Mouse (Mus musculus) myocyte (in vitro differentiated cells): ENCODE measurements at regions not wholly inside any gene's neighbourhood (a gene's known extent, or its start where the extent isn't known, plus 50 kb on each side); places are given as distances from the start of the nearest gene placed in this dataset.

Experiments
- H3K27me3 ChIP-seq: one replicate; pipeline ENCODE4 v1.6.1; 2011; ENCODE audit not compliant: control insufficient read depth, insufficient read depth, insufficient read length
- H3K36me3 ChIP-seq: one replicate; pipeline ENCODE4 v1.6.1; 2011; ENCODE audit not compliant: control insufficient read depth, insufficient read depth
- H3K4me2 ChIP-seq: one replicate; pipeline ENCODE4 v1.6.1; 2011; ENCODE audit warnings: low read depth, control low read depth
- H3K4me3 ChIP-seq: one replicate; pipeline ENCODE4 v1.5.1; 2011; ENCODE audit warnings: mild to moderate bottlenecking, control low read depth, moderate library complexity
- H3K79me2 ChIP-seq: one replicate; pipeline ENCODE4 v1.6.1; 2011; ENCODE audit not compliant: control insufficient read depth, insufficient read depth
- H3ac ChIP-seq: one replicate; pipeline ENCODE4 v1.6.1; 2011; ENCODE audit not compliant: control insufficient read depth, insufficient read length
- CEBPB ChIP-seq: IDR thresholded peaks from 2 replicates; pipeline ENCODE4 v1.6.1; 2011; ENCODE audit warnings: mild to moderate bottlenecking, moderate library complexity; ENCODE audit not compliant: poor library complexity, insufficient read depth, severe bottlenecking
- E2F4 ChIP-seq: IDR thresholded peaks from one replicate; pipeline ENCODE4 v1.6.1; 2011; ENCODE audit warnings: mild to moderate bottlenecking, control low read depth, moderate library complexity; ENCODE audit not compliant: insufficient read depth
- MAX ChIP-seq: IDR thresholded peaks from one replicate; pipeline ENCODE4 v1.6.1; 2011; ENCODE audit warnings: low read depth, mild to moderate bottlenecking, control low read depth
- MYOD1 ChIP-seq, 3 experiments: IDR thresholded peaks; one replicate each; pipeline ENCODE4 v1.6.1; 2011; ENCODE audit warnings: control low read depth in 2 of 3, low read depth in 2 of 3, mild to moderate bottlenecking in 2 of 3, moderate library complexity in 1 of 3; ENCODE audit not compliant: insufficient read length in 2 of 3, control insufficient read depth in 1 of 3
- MYOG ChIP-seq, 3 experiments: IDR thresholded peaks; one replicate each; pipeline ENCODE4 v1.6.1; 2011; ENCODE audit warnings: control low read depth in 2 of 3, low read depth in 2 of 3, mild to moderate bottlenecking in 2 of 3; ENCODE audit not compliant: insufficient read length in 2 of 3, control insufficient read depth in 1 of 3, insufficient read depth in 1 of 3
- POLR2A ChIP-seq: IDR thresholded peaks from one replicate; pipeline ENCODE4 v1.6.1; 2011; ENCODE audit warnings: low read depth, mild to moderate bottlenecking, control low read depth, moderate library complexity; ENCODE audit not compliant: insufficient read length
- POLR2AphosphoS2 ChIP-seq: IDR thresholded peaks from one replicate; pipeline ENCODE4 v1.6.1; 2011; ENCODE audit warnings: low read depth, control low read depth; ENCODE audit not compliant: insufficient read length
- REST ChIP-seq: IDR thresholded peaks from one replicate; pipeline ENCODE4 v1.6.1; 2011; ENCODE audit warnings: mild to moderate bottlenecking, control low read depth, moderate library complexity; ENCODE audit not compliant: insufficient read depth, insufficient read length
- SRF ChIP-seq: IDR thresholded peaks from one replicate; pipeline ENCODE4 v1.6.1; 2011; ENCODE audit warnings: low read depth; ENCODE audit not compliant: control insufficient read depth, insufficient read length
- TCF12 ChIP-seq: IDR thresholded peaks from one replicate; pipeline ENCODE4 v1.6.1; 2011; ENCODE audit warnings: mild to moderate bottlenecking, control low read depth; ENCODE audit not compliant: poor library complexity, insufficient read depth, severe bottlenecking
- TCF3 ChIP-seq: IDR thresholded peaks from one replicate; pipeline ENCODE4 v1.6.1; 2011; ENCODE audit warnings: low read depth, control low read depth; ENCODE audit not compliant: insufficient read length
- USF1 ChIP-seq: IDR thresholded peaks from one replicate; pipeline ENCODE4 v1.6.1; 2011; ENCODE audit warnings: low read depth, mild to moderate bottlenecking, control low read depth, moderate library complexity

DNA sequence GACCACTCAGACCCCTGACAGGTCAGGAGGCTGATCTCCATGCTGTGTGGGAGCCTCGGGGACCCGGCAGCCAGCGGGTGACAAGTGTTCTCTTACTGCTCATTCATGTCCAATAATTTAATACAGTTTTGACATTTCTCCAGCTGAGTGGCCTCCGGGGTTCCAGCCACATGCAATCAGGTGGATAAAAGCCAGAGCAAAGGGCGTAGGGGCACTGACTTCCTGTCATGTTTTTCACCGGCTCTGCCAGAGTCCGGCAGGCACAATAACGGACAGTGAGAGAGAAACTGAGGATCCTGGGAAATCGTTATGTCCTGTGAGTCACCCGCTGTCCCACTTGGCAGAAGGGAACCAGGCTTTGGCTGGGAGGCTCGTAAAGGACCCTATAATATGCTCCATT lies 412.8 kb downstream of the Ptpru start:
- TF ChIP-seq MYOD1 (IDR thresholded peaks at IDR 0.05; ENCODE audit: control insufficient read depth in 1 of 3, insufficient read length in 2 of 3, low read depth in 2 of 3): no peak
- no peak for TF ChIP-seq MYOG (IDR thresholded peaks at IDR 0.05; ENCODE audit: control insufficient read depth in 1 of 3, insufficient read depth in 1 of 3, insufficient read length in 2 of 3, low read depth in 2 of 3)
- no peak for TF ChIP-seq TCF12
- no peak for TF ChIP-seq CEBPB
- TF ChIP-seq E2F4: no peak
- no peak for TF ChIP-seq REST
- TF ChIP-seq USF1: no peak
- TF ChIP-seq SRF: no peak
- TF ChIP-seq POLR2AphosphoS2: no peak
- TF ChIP-seq POLR2A: no peak
- no peak for TF ChIP-seq TCF3
- no peak for TF ChIP-seq MAX
- H3K4me2 ChIP-seq: no peak overlapping the region
- no peaks in the 10 kb centered on the region for H3K27me3 ChIP-seq
- H3ac ChIP-seq: no peak overlapping the region
- H3K79me2 ChIP-seq: no peaks in the 10 kb centered on the region
- no peaks in the 10 kb centered on the region for H3K36me3 ChIP-seq
- no peak overlapping the region for H3K4me3 ChIP-seq

DNA sequence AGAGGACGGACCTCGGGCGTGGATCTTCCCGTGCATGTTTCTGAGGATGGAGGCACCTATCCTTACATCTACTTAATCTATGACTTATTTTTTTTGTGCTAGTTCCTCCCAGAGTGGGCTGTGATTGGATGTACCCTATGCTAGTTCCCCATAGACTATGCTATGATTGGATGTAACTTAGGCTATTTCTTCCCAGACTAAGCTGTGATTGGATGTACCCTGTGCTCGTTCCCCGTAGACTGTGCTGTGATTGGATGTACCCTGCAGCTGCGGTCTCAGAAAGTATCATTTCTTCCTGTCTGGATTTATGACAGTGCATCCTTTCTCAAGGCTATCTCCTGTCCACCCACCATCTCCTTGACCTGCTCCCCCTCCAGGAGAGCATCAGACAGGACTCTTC lies 410.2 kb downstream of the Ptpru start:
- no peak overlapping the region for H3ac ChIP-seq
- no peaks in the 10 kb centered on the region for H3K79me2 ChIP-seq
- no peaks in the 10 kb centered on the region for H3K27me3 ChIP-seq
- no peak for TF ChIP-seq POLR2A
- TF ChIP-seq MYOG (IDR thresholded peaks at IDR 0.05; ENCODE audit: control insufficient read depth in 1 of 3, insufficient read depth in 1 of 3, insufficient read length in 2 of 3, low read depth in 2 of 3): no peak
- TF ChIP-seq SRF: no peak
- no peak for TF ChIP-seq MAX
- TF ChIP-seq POLR2AphosphoS2: no peak
- no peak for TF ChIP-seq E2F4
- no peak for TF ChIP-seq MYOD1 (IDR thresholded peaks at IDR 0.05; ENCODE audit: control insufficient read depth in 1 of 3, insufficient read length in 2 of 3, low read depth in 2 of 3)
- TF ChIP-seq REST: no peak
- no peak for TF ChIP-seq TCF3
- H3K4me2 ChIP-seq: no peak overlapping the region
- H3K4me3 ChIP-seq: no peak overlapping the region
- H3K36me3 ChIP-seq: no peaks in the 10 kb centered on the region

DNA sequence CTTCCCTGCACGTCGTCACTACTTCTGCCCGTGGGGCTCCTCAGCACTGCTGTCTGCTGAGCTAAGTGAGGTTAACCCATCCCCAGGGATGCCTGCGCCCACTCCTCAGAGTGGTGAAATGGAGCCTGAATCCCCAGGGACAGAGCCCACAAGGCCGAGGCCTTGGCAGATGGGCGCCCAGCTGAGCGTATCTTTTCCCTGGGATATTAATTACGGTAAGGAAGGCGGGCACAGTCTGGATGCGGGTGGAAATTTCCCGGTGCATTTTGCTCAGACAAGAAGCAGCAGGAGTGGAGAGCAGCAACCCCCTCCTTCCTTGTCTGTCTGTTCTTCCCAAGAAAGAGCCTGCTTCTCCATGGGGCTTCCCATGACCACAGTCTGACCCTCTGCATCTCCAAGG lies 408.7 kb downstream of the Ptpru start:
- H3K79me2 ChIP-seq: no peaks in the 10 kb centered on the region
- no peaks in the 10 kb centered on the region for H3K36me3 ChIP-seq
- H3K4me2 ChIP-seq: no peak overlapping the region
- H3ac ChIP-seq: no peak overlapping the region
- no peaks in the 10 kb centered on the region for H3K27me3 ChIP-seq
- no peak overlapping the region for H3K4me3 ChIP-seq
- TF ChIP-seq MYOD1 (IDR thresholded peaks at IDR 0.05; ENCODE audit: control insufficient read depth in 1 of 3, insufficient read length in 2 of 3, low read depth in 2 of 3) (no peak), TCF3 (no peak), E2F4 (no peak), CEBPB (no peak), MAX (no peak), POLR2A (no peak), TCF12 (no peak), REST (no peak), MYOG (IDR thresholded peaks at IDR 0.05; ENCODE audit: control insufficient read depth in 1 of 3, insufficient read depth in 1 of 3, insufficient read length in 2 of 3, low read depth in 2 of 3) (no peak), POLR2AphosphoS2 (no peak), SRF (no peak)

DNA sequence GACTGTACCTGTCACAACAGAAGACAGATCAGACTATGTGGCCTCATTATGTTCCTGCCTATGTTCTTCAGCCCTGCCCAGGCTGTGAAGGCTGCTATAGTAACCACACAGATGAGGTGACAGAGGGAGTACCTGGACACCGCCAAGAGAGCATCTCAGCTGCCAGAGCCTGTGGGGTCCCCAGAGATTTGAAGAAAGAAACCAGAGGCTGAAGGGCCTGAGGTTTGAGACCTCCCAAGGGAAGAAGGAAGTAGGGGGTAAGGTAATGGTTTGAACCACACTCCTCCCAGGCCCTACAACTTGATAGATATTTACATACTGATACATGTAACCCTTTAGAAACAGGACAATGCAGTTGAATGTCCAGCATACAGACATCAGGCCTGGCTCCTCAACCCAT lies 407.7 kb downstream of the Ptpru start:
- Histone ChIP-seq H3ac (no peak overlapping the region), H3K27me3 (no peaks in the 10 kb centered on the region), H3K79me2 (no peaks in the 10 kb centered on the region), H3K4me2 (no peak overlapping the region), H3K4me3 (no peak overlapping the region), H3K36me3 (no peaks in the 10 kb centered on the region)
- TF ChIP-seq CEBPB: no peak
- TF ChIP-seq MYOD1 (IDR thresholded peaks at IDR 0.05; ENCODE audit: control insufficient read depth in 1 of 3, insufficient read length in 2 of 3, low read depth in 2 of 3): no peak
- TF ChIP-seq SRF: no peak

DNA sequence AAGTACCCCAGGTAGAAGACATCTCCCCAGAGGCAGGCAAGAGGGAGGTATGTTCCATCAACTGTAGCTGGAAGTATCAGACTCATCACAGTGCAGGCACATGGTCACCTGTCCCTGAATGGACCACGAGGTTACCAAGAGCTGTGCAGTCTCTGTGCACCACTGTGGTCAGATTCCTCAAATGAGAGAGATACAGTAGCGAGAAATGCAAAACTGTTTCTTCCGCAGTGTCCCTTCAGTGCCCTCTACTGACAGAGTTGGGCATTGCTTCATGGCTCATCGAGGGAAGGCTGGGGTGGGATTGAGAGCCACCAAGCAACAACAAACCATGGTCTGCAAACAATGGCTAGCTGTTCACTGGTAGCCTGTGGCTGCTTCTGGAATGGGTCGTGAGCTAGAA lies 406.9 kb downstream of the Ptpru start:
- no peaks in the 10 kb centered on the region for H3K27me3 ChIP-seq
- H3K36me3 ChIP-seq: no peaks in the 10 kb centered on the region
- H3ac ChIP-seq: no peak overlapping the region
- H3K79me2 ChIP-seq: no peaks in the 10 kb centered on the region
- H3K4me3 ChIP-seq: no peak overlapping the region
- TF ChIP-seq MAX (no peak), SRF (no peak), REST (no peak), USF1 (no peak), TCF12 (no peak), E2F4 (no peak), MYOD1 (IDR thresholded peaks at IDR 0.05; ENCODE audit: control insufficient read depth in 1 of 3, insufficient read length in 2 of 3, low read depth in 2 of 3) (no peak), MYOG (IDR thresholded peaks at IDR 0.05; ENCODE audit: control insufficient read depth in 1 of 3, insufficient read depth in 1 of 3, insufficient read length in 2 of 3, low read depth in 2 of 3) (no peak), POLR2A (no peak), POLR2AphosphoS2 (no peak), TCF3 (no peak), CEBPB (no peak)
- H3K4me2 ChIP-seq: no peak overlapping the region
